Mouse (Mus musculus) layer of hippocampus, adult 2 months (tissue): ENCODE measurements at regions not wholly inside any gene's neighbourhood (a gene's known extent, or its start where the extent isn't known, plus 50 kb on each side); places are given as distances from the start of the nearest gene placed in this dataset.

Experiments
- DNase-seq, 2 experiments: peaks; one replicate each; pipeline ENCODE4 v3.0.0; 2022; ENCODE audit warnings: low spot score in 2 of 2
- H3K27ac ChIP-seq: fragments of 200-600 bp; 2 replicates; pipeline ENCODE4 v1.8.1; 2022
- H3K4me3 ChIP-seq: fragments of 200-600 bp; 2 replicates; pipeline ENCODE4 v1.8.1; 2022; ENCODE audit warnings: mild to moderate bottlenecking
- CTCF ChIP-seq: fragments of 200-600 bp; conservative IDR thresholded peaks from 2 replicates; pipeline ENCODE4 v1.8.1; 2022; ENCODE audit warnings: antibody characterized with exemption, mild to moderate bottlenecking, moderate library complexity

DNA sequence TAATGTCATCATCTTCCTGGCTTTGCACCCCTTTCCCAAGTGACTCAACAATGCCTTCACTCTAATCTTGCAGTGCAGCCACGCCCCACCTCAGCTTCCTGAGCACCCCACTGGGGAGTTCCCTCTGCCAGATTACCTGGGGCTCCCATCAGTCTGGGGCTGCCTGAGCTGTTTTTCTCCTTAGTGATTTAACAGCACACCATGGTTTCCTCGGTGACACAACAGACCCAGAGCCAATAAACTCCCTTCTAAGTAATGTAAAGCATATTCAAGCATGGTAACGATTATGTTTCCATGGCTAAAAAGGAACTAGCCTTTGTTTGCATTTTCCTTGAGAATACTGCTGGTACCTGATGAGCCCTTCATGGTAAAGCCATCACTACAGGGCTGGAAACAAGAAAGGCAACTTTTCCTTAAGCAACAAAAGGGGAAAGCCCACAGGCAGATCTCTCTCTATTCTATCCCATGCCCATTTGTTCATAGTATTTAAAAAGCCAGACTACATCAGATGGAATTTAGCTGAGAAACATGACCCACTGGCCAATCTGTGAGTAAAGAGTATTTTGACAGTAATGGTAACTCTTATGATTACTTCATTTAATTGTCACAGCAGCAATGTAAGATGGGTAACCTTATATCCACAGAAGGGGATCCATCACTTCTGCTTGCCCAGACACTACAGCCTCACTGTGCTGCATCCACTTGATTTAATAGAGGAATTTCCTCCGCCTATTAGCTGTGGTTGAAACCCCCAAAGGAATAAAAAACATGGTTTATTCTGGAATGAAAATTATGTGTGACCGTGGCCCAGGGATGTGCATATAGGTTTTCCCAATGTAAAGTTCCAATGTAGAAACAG is 294.6 kb upstream of the Tmc3 start:
- TF ChIP-seq CTCF, result no peak
- Histone ChIP-seq H3K4me3 (no peak overlapping the region), H3K27ac (no peak overlapping the region)
- no peak for DNase-seq

DNA sequence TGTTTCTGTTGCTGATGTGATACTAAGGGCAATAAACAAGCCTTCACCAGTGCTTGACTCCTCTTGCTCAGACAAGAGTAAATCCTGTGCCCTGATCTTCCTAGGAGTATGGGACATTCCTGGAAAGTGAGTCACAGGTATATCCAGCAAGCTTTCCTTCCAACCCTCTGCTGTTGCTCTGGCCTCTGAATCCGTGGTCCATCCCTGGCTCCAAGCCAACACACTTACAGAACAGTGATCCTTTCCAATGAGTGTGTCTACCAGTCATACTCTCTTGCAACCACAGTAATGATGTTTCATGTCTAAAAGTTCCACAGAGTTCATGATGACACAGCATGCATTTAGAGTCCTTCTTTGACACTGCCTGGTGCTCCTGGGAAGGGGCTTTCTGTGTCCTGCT is 277.6 kb upstream of the Tmc3 start:
- DNase-seq, result no peak
- Histone ChIP-seq H3K4me3 (no peak overlapping the region), H3K27ac (no peak overlapping the region)
- TF ChIP-seq CTCF, result no peak

DNA sequence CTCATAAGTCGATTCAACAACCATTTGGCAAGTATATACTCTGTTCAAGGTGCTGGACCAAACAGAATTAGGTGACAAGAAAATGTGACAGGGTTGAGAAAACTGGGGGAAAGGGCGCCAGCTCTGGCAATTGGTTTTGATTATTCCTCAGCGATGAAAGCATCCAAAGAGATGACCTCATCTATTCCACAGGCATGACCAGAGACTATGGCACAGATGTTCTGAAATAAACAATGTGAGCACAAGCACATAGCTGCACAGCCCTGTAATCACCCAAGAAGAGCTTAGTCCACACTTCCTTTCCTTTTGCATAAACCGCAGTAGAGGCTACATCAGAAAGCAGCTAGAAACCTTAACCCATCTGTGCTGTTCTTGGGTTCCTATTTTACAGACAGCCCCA is 272.6 kb upstream of the Tmc3 start:
- no peak for DNase-seq
- no peak overlapping the region for H3K27ac ChIP-seq
- no peak overlapping the region for H3K4me3 ChIP-seq
- no peak for TF ChIP-seq CTCF

DNA sequence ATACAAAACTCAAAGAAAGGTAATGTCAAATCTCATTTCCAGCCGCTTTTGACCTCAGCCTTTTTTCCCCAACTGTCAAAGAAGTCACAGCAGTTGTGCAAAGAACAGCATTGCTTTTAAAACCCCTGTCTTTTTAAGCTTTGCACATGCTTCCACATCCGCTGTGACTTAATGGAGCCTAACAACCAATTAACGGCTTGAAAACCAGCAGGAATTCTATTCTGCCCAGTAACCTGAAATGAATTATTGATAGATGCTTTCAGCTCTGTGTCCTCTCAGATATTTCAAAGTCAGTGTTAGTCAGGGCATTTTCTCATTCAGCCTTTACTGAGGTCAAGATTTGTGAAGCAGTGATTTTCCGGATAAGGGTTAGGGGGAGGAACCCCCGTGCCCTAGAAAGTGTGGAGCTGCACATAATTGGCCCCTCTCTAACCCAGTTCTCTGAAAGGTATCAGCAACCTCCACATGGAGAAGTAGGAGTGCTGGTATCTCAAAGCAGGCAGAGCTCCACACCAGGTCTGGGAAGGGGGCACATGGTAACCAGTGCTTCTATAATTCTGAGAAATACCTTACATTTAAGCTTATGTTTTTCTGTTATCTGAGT is 254.8 kb upstream of the Tmc3 start:
- Histone ChIP-seq H3K27ac (no peak overlapping the region), H3K4me3 (no peak overlapping the region; the same call in 1 of the 2 replicates)
- DNase-seq, result no peak
- no peak for TF ChIP-seq CTCF

DNA sequence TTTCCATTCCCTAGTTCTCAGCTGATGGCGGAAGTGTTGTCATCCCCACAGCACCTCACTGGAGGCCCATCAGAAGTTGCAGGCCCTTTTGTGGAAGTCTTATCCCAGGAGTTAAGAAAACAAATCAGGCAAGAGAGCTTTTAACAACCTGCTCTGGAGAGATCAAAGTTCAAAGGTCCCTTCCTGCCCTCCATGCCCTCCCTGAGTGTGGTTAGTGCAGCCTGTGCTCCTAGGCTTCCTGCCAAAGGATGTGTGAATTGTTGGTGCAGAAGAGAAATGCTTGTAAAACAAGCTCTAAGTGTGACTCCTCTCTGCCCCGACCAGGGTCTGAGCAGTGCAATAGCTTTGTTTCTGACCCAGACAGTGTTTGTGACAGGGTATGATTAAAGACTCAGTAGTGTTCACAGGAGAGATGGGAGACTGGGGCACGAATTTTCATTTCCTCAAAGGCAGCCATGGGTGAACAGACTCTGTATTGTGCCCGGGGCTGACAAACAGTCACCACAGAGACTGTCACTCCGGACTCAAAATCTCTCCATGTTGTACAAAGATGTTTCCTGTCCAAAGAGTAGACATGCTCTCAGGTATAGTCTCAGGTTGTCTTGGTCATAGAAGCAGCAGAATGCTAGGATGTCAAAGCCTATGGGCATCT is 237.5 kb upstream of the Tmc3 start:
- DNase-seq, result no peak
- TF ChIP-seq CTCF, result no peak
- H3K4me3 ChIP-seq, result no peak overlapping the region
- no peak overlapping the region for H3K27ac ChIP-seq

DNA sequence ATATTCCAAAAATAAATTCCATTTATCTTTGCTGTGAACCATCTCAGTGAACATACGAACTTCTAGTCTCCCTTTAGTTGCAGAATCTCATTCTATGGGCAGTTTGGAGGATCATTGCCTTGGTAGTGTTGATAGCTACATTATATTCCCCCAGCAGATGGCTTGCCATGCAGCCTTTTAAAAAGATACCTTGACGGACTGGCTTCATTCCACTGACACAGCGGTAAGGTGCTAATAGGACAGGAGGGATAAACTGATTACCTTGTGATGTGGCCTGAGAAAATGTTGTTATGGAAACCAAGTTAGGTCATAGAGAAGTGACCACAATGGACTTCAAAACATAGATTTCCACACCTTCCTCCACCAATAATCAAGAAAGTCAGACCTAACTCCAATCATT is 215.5 kb upstream of the Tmc3 start:
- DNase-seq, result no peak
- no peak overlapping the region for H3K4me3 ChIP-seq
- no peak for TF ChIP-seq CTCF
- H3K27ac ChIP-seq, result no peak overlapping the region

DNA sequence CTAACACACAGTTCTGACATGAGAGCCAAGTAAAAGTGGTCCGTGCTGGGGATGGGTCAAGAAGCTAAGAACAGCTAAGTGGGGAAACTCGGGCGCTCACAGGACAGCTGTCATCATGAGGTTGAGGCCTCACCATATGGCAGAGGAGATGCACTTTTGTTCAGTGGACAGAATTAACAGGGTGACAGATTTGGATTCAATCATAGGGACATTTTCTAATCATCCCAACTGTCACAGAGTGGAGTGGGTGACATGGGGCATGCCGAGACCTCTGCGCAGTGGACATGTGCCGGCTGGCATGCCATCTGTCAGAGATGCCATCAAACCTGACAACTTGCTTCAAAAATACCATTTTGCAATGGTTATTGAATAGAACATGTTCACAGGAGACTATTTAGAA is 215.1 kb upstream of the Tmc3 start:
- Histone ChIP-seq H3K27ac (no peak overlapping the region), H3K4me3 (no peak overlapping the region)
- TF ChIP-seq CTCF, result no peak
- DNase-seq, result no peak

DNA sequence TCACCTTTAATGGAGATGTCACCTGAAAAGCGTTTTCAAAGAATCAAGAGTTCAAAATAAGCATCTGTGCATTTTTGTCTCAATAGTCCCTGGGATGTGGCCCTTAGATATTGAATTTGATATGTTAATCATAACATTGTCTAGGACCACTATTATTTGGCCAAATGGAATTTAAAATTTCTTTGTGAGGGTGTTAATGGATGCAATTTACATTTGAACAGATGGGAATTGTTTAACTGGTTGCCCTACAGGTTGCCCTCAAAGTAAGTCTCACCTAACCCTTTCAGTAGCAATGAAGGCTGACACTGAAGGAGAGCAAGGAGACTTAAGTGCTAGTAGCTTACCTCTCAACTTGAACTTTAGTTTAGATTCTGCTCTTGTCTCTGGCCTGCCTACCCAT is 207.9 kb upstream of the Tmc3 start:
- Histone ChIP-seq H3K27ac (no peak overlapping the region), H3K4me3 (no peak overlapping the region)
- no peak for DNase-seq
- no peak for TF ChIP-seq CTCF

DNA sequence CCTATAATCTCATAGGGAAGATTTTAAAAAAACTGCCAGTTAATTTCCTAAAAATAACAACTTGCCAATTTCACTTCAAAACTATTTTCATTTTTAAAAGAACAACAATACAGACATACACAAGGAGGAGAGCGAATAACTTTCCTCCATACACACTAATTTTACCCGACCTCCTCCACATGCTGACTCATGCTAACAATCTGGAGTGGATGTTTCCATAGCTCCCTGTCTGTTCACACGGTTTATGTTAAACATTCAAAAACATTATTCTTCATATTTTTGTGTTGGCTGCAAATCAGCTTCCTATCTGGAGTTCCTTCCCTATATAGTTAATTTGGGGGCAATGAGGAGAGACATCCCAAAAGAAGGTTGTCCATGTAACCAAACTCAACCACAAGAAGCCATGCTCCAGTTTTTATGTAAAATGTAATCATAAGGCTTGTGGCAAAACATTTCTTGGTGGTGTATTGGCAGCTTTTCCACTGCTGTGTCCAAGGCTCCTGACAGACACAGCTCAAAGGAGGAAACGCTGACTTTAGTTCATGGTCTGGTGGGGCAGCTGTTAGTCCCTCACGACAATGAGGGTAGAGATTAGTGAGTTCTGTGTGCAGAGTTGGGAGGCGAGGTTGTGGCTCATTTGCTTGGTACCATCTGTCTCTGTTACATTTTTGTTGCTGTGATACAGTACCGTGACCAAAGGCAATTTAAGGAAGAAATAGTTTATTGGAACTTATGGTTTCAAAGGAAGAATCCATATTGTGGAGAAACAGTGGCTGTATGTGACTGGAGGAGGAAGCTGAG is 203.1 kb upstream of the Tmc3 start:
- peak; percentile 28 to 62 for DNase-seq
- peak overlapping the region; percentile 35; the same call in 1 of the 2 replicates for H3K4me3 ChIP-seq
- TF ChIP-seq CTCF, result no peak
- peak overlapping the region; percentile 89 for H3K27ac ChIP-seq

DNA sequence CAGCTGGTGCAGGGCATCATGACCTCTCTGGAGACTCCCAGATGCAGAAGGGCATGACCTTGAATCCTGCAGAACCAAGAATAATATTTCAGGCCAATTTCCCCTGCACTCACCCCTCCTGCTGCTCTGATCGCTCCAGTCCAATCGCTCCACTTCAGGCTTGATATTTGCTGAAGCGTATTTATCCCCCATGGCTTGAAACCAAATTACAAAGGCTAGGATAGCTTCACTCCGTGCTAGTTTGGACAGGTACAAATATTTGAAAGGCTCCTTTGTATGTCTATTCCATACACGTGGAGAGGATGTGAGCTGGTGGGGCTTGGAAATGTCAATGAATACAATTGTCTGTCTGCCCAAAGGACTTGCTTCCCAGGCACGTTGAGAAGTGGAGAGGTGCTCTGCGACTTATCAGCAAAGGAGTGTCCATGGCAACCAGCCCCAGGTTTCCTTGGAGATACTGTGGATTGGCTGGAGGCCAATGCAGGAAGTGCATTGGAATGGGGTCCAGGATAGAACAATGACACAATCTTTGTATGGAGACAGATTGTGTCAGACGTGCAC is 201.8 kb upstream of the Tmc3 start:
- H3K27ac ChIP-seq, result peak overlapping the region; percentile 89
- peak; percentile 64 to 76 for DNase-seq
- TF ChIP-seq CTCF, result no peak
- H3K4me3 ChIP-seq, result peak overlapping the region; percentile 2; the same call in 1 of the 2 replicates

DNA sequence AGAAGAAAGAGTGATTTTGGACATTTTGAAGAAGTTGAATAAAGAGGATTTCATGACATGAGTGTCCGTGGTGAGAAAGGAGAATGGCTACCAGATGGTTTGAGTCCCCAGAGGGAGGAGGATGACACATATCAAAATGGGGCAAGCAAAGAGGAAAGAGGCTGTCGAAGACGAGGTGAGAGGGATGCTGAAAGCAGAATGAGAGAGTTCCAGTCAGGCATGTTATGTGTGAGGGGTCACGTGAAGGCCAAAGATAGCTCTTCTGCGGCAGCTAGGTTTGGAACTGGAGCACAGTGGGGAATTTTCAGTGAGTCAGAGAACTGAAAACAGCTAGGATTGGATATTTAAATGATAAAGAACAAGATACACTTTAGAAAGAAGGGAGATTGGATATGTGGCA is 193.3 kb upstream of the Tmc3 start:
- TF ChIP-seq CTCF, result no peak
- H3K27ac ChIP-seq, result no peak overlapping the region
- no peak for DNase-seq
- H3K4me3 ChIP-seq, result no peak overlapping the region

DNA sequence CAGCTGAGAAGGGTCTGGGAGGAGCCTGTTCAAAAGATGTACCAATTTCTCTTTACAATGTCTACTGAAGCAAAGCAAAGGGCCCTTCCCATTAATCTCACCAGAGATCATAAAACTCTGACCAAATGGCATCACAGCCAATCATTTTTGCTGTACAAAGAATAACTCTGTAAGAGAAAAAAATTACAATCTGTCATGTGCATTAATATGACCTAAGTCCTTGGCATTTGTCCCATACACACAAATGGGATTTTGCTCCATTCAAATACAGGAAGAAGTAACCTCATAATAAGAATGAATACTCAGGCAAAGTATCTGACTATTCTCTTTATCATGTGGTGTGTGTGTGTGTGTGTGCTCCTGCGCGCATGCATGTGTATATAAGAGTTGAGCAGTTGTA is 192.5 kb upstream of the Tmc3 start:
- H3K27ac ChIP-seq, result no peak overlapping the region
- H3K4me3 ChIP-seq, result no peak overlapping the region
- TF ChIP-seq CTCF, result no peak
- DNase-seq, result no peak
